Mouse (Mus musculus) stomach, embryonic 16.5 days (tissue): ENCODE data around the gene Rex1bd. TPM values are rescaled to one million over a fixed set of nuclear protein-coding genes. Genes with fewer than 3 reads are reported as not detected.

ENCODE experiments used
- ATAC-seq: fragments of 200-750 bp; cut with Nextera tagmentation; 2 replicates; pipeline ENCODE4 v1.8.0; 2017; ENCODE audit warnings: moderate number of reproducible peaks, moderate TSS enrichment; ENCODE audit not compliant: insufficient read depth, low FRiP score
- H3K27ac ChIP-seq: fragments of 300-500 bp; sonication (generic); 2 replicates; pipeline ENCODE4 v1.5.1; 2014; ENCODE audit warnings: low read length
- H3K27me3 ChIP-seq: fragments of 300-500 bp; sonication (generic); 2 replicates; pipeline ENCODE4 v1.6.1; 2014; ENCODE audit warnings: low read length, control low read depth, mixed read lengths; ENCODE audit not compliant: control insufficient read depth, insufficient read depth
- H3K36me3 ChIP-seq: fragments of 300-500 bp; sonication (generic); 2 replicates; pipeline ENCODE4 v1.6.1; 2014; ENCODE audit warnings: low read length; ENCODE audit not compliant: control insufficient read depth, insufficient read depth
- H3K4me1 ChIP-seq: fragments of 300-500 bp; sonication (generic); 2 replicates; pipeline ENCODE4 v1.6.1; 2014; ENCODE audit warnings: low read length, control low read depth, mixed read lengths; ENCODE audit not compliant: control insufficient read depth, insufficient read depth
- H3K4me2 ChIP-seq: fragments of 300-500 bp; sonication (generic); 2 replicates; pipeline ENCODE4 v1.6.1; 2014; ENCODE audit warnings: low read depth, low read length, mixed read lengths
- H3K4me3 ChIP-seq: fragments of 300-500 bp; sonication (generic); replicated peaks from 2 replicates; pipeline ENCODE4 v1.5.1; 2014; ENCODE audit warnings: mild to moderate bottlenecking, low read length
- H3K9ac ChIP-seq: fragments of 300-500 bp; sonication (generic); 2 replicates; pipeline ENCODE4 v1.6.1; 2014; ENCODE audit warnings: low read length
- H3K9me3 ChIP-seq: fragments of 300-500 bp; sonication (generic); replicated peaks from 2 replicates; pipeline ENCODE4 v1.6.1; 2016; ENCODE audit warnings: low read length, control low read depth; ENCODE audit not compliant: control insufficient read depth
- WGBS: fragments of 180-500 bp; shearing (Covaris S2); extraction: QIAGEN DNeasy Blood & Tissue Kit; methylation state at CpG from one replicate; pipeline ENCODE4 v1.1.7; 2014; 5-methylcytosine and 5-hydroxymethylcytosine counted together
- polyA plus RNA-seq: library from polyadenylated mRNA; unstranded; fragments of >200 nt; fragmentation: Nextera tagmentation; extraction: Ambion mirVana; gene quantifications from 2 replicates; pipeline ENCODE4 v1.2.1, GENCODE M21; 2015

Rex1bd gene
- polyA plus RNA-seq, 1 experiment from 2014 or later = 118 TPM

GRCm38 (mm10) chr8:70460199-70460598 lies 46.4 kb downstream of the Rex1bd start:
- 91% methylated on average over 5 of the region's 5 CpGs for WGBS
- Histone ChIP-seq H3K4me1 (no peaks in the 10 kb centered on the region), H3K27ac (no peak overlapping the region), H3K9ac (no peak overlapping the region), H3K9me3 (no peaks in the 10 kb centered on the region), H3K4me3 (no peak overlapping the region), H3K27me3 (no peaks in the 10 kb centered on the region), H3K36me3 (no peaks in the 10 kb centered on the region), H3K4me2 (no peak overlapping the region)
- ATAC-seq = no peak

GRCm38 (mm10) chr8:70459636-70460035 lies 46.9 kb downstream of the Rex1bd start:
- no peak overlapping the region for H3K9ac ChIP-seq
- no peak overlapping the region for H3K4me2 ChIP-seq
- no peak overlapping the region for H3K4me3 ChIP-seq
- 91% methylated on average over 2 of the region's 2 CpGs for WGBS
- H3K4me1 ChIP-seq = no peaks in the 10 kb centered on the region
- no peaks in the 10 kb centered on the region for H3K27me3 ChIP-seq
- no peak for ATAC-seq
- H3K9me3 ChIP-seq = no peaks in the 10 kb centered on the region
- no peaks in the 10 kb centered on the region for H3K36me3 ChIP-seq
- H3K27ac ChIP-seq = no peak overlapping the region

- 77% methylated on average over 3 of the region's 3 CpGs for WGBS
- no peak overlapping the region for H3K4me2 ChIP-seq
- ATAC-seq = no peak
Measured at GRCm38 (mm10) chr8:70458462-70458861, 48.1 kb downstream of the Rex1bd start.

GRCm38 (mm10) chr8:70457882-70458281 lies 48.7 kb downstream of the Rex1bd start:
- ATAC-seq = no peak
- 83% methylated on average over 6 of the region's 6 CpGs for WGBS

More at GRCm38 (mm10) chr8:70458462-70458861, 48.1 kb downstream of the Rex1bd start:
- Histone ChIP-seq H3K27me3 (no peaks in the 10 kb centered on the region), H3K4me3 (no peak overlapping the region), H3K36me3 (no peaks in the 10 kb centered on the region), H3K27ac (no peak overlapping the region), H3K4me1 (peaks cover 6% of the 10 kb centered on the region; the same call in 1 of the 2 replicates), H3K9me3 (no peaks in the 10 kb centered on the region), H3K9ac (no peak overlapping the region)

GRCm38 (mm10) chr8:70456996-70457395 lies 49.6 kb downstream of the Rex1bd start:
- no peak overlapping the region for H3K4me3 ChIP-seq
- ATAC-seq = no peak
- H3K9me3 ChIP-seq = no peaks in the 10 kb centered on the region
- H3K9ac ChIP-seq = no peak overlapping the region
- H3K4me1 ChIP-seq = peaks cover 6% of the 10 kb centered on the region; the same call in 1 of the 2 replicates
- H3K27ac ChIP-seq = no peak overlapping the region
- 73% methylated on average over 1 of the region's 1 CpGs for WGBS
- no peaks in the 10 kb centered on the region for H3K27me3 ChIP-seq
- H3K36me3 ChIP-seq = 0 out of 2 replicates have a peak, but pooled peaks cover 6% of the 10 kb centered on the region
- H3K4me2 ChIP-seq = no peak overlapping the region

More at GRCm38 (mm10) chr8:70457882-70458281, 48.7 kb downstream of the Rex1bd start:
- Histone ChIP-seq H3K27ac (no peak overlapping the region), H3K4me1 (peaks cover 6% of the 10 kb centered on the region; the same call in 1 of the 2 replicates), H3K27me3 (no peaks in the 10 kb centered on the region), H3K9me3 (no peaks in the 10 kb centered on the region), H3K4me2 (no peak overlapping the region), H3K36me3 (no peaks in the 10 kb centered on the region), H3K9ac (no peak overlapping the region), H3K4me3 (no peak overlapping the region)

Other genes starting within 250 kb of the Rex1bd start
- gene Homer3, start 223.9 kb downstream of the Rex1bd start, polyA plus RNA-seq = 27.3 and 32.5 TPM in 2 replicates
- 48.8 and 50.4 TPM in 2 replicates for gene Ddx49, start 204.3 kb downstream of the Rex1bd start, polyA plus RNA-seq
- 354 and 410 TPM in 2 replicates for gene Cope, start 204.2 kb downstream of the Rex1bd start, polyA plus RNA-seq
- gene Cers1, start 191.0 kb downstream of the Rex1bd start, polyA plus RNA-seq = 3.8 and 4.1 TPM in 2 replicates
- gene Gdf1, start 176.9 kb downstream of the Rex1bd start, polyA plus RNA-seq = 1.4 and 2.1 TPM in 2 replicates
- 7.4 and 8.2 TPM in 2 replicates for gene Upf1, start 153.5 kb downstream of the Rex1bd start, polyA plus RNA-seq
- 0.15 and 0.25 TPM in 2 replicates for gene Comp, start 133.2 kb downstream of the Rex1bd start, polyA plus RNA-seq
- 13.9 and 16.2 TPM in 2 replicates for gene Crtc1, start 67.2 kb downstream of the Rex1bd start, polyA plus RNA-seq
- gene Klhl26, start 29.8 kb downstream of the Rex1bd start, polyA plus RNA-seq = 24.2 and 24.9 TPM in 2 replicates
- 2.8 and 4.3 TPM in 2 replicates for gene Tmem59l, start 19.4 kb downstream of the Rex1bd start, polyA plus RNA-seq
- 3.4 and 4.9 TPM in 2 replicates for gene Crlf1, start 13.6 kb downstream of the Rex1bd start, polyA plus RNA-seq
- gene Uba52, start 4.0 kb upstream of the Rex1bd start, polyA plus RNA-seq = 719 and 930 TPM in 2 replicates
- gene Fkbp8, start 21.0 kb upstream of the Rex1bd start, polyA plus RNA-seq = 291 and 298 TPM in 2 replicates
- 53.6 and 53.9 TPM in 2 replicates for gene Kxd1, start 21.2 kb upstream of the Rex1bd start, polyA plus RNA-seq
- gene Ell, start 32.7 kb upstream of the Rex1bd start, polyA plus RNA-seq = 18.6 and 20.5 TPM in 2 replicates
- 104 and 111 TPM in 2 replicates for gene Isyna1, start 87.6 kb upstream of the Rex1bd start, polyA plus RNA-seq
- 65.2 and 68.3 TPM in 2 replicates for gene Ssbp4, start 102.1 kb upstream of the Rex1bd start, polyA plus RNA-seq
- gene Lrrc25, start 109.4 kb upstream of the Rex1bd start, polyA plus RNA-seq = 2.9 and 3.0 TPM in 2 replicates
- gene Gdf15, start 125.7 kb upstream of the Rex1bd start, polyA plus RNA-seq = 0.57 and 0.60 TPM in 2 replicates
- 47.4 and 57.5 TPM in 2 replicates for gene Pgpep1, start 153.6 kb upstream of the Rex1bd start, polyA plus RNA-seq
- 154 and 173 TPM in 2 replicates for gene Lsm4, start 166.5 kb upstream of the Rex1bd start, polyA plus RNA-seq
- gene Jund, start 192.2 kb upstream of the Rex1bd start, polyA plus RNA-seq = 22.5 and 30.0 TPM in 2 replicates
- not detected in 2 replicates for gene Iqcn, start 196.7 kb upstream of the Rex1bd start, polyA plus RNA-seq
- gene Gm3336, start 211.8 kb upstream of the Rex1bd start, polyA plus RNA-seq = 2.0 and 4.2 TPM in 2 replicates
- 0.23 and 0.84 TPM in 2 replicates for gene Pde4c, start 217.0 kb upstream of the Rex1bd start, polyA plus RNA-seq
- 23.4 and 23.8 TPM in 2 replicates for gene Rab3a, start 247.9 kb upstream of the Rex1bd start, polyA plus RNA-seq